Mouse (Mus musculus): ENCODE measurements around the gene Gsto2.

- TF ChIP-seq GATA1 (IDR thresholded peaks at IDR 0.05; ENCODE audit: low read length) (no peak), TAL1 (IDR thresholded peaks at IDR 0.05; ENCODE audit: low read length) (no peak)
These were observed 43.9 kb upstream of the Gsto2 start for GRCm38 (mm10) chr19:47821494-47821872.

Data from erythroblast, embryonic 14.5 days (primary cell).